Mouse (Mus musculus) thymus, adult 2 months (tissue): ENCODE results near the gene Trappc2l.

Experiments used
- CTCF ChIP-seq: fragments of 200-500 bp; IDR thresholded peaks from 2 replicates; pipeline ENCODE4 v1.5.1; 2012; ENCODE audit warnings: mild to moderate bottlenecking, control low read depth, low read length, moderate library complexity, borderline replicate concordance; ENCODE audit not compliant: control insufficient read depth, poor library complexity, insufficient read depth; ENCODE audit errors: extremely low read depth
- POLR2A ChIP-seq: fragments of 200-500 bp; IDR thresholded peaks from 2 replicates; pipeline ENCODE4 v1.6.1; 2012; ENCODE audit warnings: mild to moderate bottlenecking, low read length, control low read depth, moderate library complexity; ENCODE audit not compliant: control insufficient read depth, poor library complexity, insufficient read depth; ENCODE audit errors: extremely low read depth

DNA sequence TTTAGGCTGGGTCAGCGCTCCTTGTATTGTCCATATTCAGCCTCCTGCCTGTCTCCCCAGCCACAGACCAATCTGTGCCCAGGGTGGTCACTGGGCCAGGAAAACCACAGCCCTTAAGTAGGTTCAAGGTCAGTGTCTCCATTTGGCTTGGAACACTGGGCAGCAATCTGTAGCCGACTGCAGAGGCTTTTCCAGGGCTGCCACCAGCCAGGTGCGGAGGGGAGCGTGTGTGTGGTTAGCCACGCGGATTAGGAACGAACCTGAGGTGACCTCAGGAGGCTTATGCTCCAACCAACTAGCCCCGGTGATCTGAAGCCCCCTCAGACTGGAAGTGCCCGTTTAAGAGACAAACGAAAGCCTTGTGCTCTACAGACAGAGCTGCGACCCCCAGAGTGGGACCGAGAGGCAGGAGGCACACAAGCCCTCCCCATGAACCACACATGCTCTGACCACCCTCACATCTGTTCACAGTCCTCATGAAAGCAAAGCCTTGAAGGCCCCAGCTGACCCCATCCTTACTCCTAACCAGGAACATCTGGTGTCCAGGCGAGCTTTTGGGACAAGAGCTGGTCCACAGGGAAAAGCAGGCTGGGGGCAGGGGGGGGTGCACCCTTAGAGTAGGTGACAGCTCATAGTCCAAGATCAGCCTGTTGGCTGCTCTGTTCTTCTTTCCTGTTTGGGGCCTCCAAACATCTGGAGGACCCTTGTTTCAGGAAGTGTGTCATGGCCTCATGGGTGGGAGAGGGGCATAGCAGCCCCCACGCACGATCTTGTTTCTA is 36.9 kb downstream of the Trappc2l start:
- TF ChIP-seq CTCF, result no peak
- TF ChIP-seq POLR2A, result no peak
